Mouse (Mus musculus): Measurements from ENCODE around the gene Aldh18a1.
"Not testable (repeated sequence)": the region's sequence is repeated elsewhere in the genome, so short reads cannot be mapped to it uniquely, and the experiment has no call there.

- TF ChIP-seq TCF12 (IDR thresholded peaks at IDR 0.05; ENCODE audit: insufficient read depth, poor library complexity, severe bottlenecking); POLR2A (IDR thresholded peaks at IDR 0.05; ENCODE audit: insufficient read length, low read depth); POLR2AphosphoS2 (IDR thresholded peaks at IDR 0.05; ENCODE audit: insufficient read length, low read depth); USF1 (IDR thresholded peaks at IDR 0.05; ENCODE audit: low read depth): not testable (repeated sequence)
Observed at GRCm38 (mm10) chr19:40561521-40561920, 26.7 kb downstream of the Aldh18a1 start.
